Mouse (Mus musculus) urinary bladder, adult 18-20 months (tissue): ENCODE measurements around the gene Ush1g.

Experiments
- DNase-seq, 2 experiments: peaks; one replicate each; pipeline ENCODE4 v3.0.0; 2022; ENCODE audit warnings: low spot score in 2 of 2, mixed read lengths in 2 of 2

Gene Ush1g

GRCm38 (mm10) chr11:115321906-115322693 is at the start of gene Ush1g:
Ush1g (minus strand) TSS chr11:115322041.
- peak in 1 of 2 experiments; percentile 26 for DNase-seq

- DNase-seq = no peak
Observed at GRCm38 (mm10) chr11:115371354-115371753, 49.5 kb upstream of the Ush1g start.

DNA sequence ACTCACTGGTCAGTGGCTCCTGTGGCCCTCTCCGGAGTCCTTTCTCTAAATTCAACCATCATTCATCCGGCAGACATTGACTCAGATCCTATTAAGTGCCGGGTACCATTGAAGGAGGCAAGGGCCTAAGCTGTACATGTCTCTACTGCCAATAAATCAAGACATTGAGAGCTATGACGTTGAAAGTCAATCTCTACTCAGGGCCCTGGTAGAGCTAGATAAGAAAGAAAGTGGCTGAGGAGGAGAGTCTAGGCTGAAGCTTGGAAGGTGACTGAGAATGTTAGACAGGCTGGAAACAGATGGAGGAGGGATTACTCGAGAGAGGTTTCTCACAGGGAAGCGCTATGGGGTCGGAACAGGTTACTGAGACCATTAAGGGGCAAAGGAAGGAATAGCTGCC is 48.5 kb upstream of the Ush1g start:
- DNase-seq = no peak

DNA sequence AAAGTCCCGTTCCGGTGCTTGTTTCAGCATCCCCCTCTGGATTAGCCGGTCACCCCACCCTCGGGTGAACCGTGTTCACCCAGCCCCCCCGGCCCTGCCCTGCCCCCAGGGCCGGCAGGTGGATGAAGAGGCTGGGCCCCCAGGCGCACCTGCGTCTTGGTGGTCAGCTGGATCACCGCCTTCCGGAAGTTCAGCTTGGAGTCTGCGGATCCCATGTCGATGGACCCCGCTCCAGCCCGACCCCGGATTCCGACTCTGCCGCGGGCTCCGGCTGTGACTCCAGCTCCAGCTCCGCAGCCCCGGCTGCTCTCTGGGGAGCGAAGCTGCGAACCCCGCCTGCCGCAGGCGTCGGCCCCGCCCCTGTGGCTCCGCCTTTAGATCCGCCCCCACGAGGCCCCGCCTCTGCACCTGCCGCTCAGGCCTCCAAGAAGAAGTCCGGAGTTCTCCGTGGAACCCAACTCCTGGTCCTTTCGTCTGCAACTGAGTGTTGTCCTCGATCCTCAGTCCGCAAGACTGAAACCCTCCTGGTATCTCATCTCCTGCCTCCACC is 45.6 kb upstream of the Ush1g start, which contains the start of gene Hid1:
Hid1 (minus strand) TSS at position 362 of the 550 bp plus-strand sequence.
- DNase-seq = peak; percentile 81 to 94

DNA sequence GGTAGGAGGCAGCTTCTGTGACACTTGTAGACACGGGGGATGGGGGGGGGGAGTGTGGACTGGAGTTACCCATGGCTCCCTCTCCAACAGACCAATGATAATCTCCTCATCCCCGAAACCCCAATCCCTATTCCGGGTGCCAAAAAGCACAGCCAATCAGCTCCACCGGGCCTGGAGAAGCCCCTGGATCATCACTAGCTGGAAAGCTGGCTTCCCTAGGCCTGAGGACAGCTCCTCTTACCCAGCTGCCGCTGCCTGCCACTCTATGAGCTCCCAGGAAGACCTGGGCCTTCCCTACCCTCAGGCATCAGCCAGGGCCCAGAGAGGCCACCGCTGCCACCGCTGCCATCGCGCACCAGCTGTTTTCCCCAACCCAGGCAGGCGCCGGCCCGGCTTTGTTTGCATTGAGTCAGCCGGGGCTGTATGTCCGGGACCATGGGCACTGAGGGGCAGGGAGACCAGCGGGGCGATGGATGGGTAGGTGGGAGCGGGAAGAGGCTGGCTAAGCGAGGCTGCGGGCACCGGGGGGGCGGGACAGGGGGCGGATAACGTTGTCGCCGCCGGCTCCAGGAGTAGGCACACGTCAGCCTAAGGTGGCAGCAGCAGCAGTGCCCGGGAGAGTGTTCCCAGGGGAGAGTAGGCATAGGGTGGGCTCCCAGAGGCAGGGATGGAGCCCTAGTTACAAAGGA is 45.0 kb upstream of the Ush1g start:
- DNase-seq = peak in 1 of 2 experiments; percentile 53

- no peak for DNase-seq
Observed at GRCm38 (mm10) chr11:115366039-115366705, 44.3 kb upstream of the Ush1g start.

DNA sequence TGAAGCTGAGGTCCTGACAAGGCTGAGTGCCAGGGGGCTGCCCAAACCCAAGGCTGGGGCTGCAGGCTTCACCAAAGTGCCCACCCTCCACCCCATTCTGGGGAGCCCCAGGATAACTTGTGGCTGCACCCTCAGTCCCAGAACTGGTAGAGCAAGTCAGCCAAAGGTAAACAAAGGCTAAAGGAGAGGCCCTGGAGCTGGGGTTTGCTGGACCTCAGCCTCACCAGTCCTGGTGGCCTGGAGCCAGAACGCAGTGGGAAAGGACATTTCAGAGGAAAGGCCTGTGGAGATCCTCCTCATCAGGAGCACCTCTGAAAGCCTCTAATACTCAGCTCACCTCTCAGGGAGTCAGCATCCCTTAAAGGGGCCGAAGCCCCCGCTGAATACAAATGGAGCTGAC is 42.3 kb upstream of the Ush1g start:
- DNase-seq = peak; percentile 33 to 46

GRCm38 (mm10) chr11:115359726-115360125 is 37.9 kb upstream of the Ush1g start:
- no peak for DNase-seq

DNA sequence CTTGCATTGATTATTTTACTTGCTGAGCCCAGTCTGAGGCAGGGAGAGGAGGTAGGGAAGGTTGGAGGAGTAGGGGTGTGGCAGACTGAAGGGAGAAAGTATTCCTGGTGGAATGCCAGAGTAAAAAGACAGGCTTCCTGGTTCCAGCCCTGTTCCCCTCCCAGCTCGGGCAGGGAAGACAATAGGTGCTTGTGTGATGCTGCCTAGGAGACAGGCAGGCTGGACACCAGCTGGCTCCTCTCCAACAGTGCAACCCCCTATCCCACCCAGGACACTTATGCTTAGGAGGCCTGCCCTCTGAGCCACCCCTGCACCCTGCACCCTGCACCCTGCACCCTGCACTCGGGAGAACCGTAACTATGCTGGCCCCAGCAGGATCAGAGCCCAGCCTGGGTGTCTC is 37.5 kb upstream of the Ush1g start:
- no peak for DNase-seq

DNA sequence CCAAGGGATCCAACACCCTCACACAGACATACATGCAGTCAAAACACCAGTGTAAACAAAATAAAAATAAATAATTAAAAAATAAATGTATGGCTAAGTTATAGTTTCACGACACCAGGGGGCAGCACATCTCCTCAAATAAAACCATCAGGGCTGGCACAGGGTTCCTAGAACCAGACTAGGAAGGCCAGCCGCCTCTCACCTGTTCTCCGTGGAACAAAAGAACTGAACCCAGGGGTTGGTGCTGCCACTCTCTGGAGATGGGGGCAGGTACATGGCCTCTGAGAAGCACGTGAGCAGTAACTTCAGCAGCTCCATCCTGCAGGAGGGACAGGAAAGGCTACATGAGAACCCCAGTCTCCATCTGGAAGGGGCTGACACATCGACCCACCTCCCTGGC is 36.6 kb upstream of the Ush1g start:
- peak; percentile 51 to 66 for DNase-seq

- DNase-seq = no peak
Observed at GRCm38 (mm10) chr11:115354183-115354582, 32.3 kb upstream of the Ush1g start.

DNA sequence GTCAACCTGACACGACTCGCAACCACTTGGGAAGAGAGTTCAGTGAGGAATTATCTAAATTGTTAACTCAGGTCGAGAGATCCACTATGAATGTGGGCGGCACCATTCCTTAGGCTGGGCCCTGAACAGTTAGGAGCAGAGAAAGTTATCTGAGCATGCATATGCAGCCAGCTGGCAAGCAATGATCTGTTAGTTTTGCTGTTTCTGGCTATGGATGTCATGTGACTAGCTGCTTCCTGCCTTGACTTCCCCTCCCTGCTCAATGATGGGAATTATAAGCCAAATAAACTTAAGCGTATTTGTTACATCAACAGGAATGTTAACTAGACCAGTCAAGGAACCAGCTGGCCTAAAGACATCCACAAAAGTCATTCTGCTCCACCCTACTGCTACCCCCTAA is 31.5 kb upstream of the Ush1g start:
- DNase-seq = no peak

DNA sequence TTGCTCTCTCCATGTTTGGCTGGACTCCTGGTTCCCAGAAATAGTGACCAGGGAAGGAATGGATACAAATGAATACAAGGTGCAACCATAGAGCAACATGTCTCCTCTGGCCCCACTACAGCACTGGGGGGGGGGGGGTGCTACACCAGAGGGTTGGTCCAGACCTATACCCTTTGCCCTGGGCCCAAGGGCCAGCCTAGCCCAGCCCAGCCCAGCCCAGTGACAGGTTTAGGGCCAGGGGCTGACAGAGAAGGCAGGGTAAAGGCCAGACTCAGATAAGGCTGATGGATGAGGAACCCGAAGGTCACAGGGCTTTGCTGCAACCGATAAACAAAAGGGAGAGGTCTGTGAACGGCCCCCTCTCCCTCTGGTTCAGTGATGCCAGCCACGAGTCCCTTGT is 28.1 kb upstream of the Ush1g start:
- DNase-seq = no peak

DNA sequence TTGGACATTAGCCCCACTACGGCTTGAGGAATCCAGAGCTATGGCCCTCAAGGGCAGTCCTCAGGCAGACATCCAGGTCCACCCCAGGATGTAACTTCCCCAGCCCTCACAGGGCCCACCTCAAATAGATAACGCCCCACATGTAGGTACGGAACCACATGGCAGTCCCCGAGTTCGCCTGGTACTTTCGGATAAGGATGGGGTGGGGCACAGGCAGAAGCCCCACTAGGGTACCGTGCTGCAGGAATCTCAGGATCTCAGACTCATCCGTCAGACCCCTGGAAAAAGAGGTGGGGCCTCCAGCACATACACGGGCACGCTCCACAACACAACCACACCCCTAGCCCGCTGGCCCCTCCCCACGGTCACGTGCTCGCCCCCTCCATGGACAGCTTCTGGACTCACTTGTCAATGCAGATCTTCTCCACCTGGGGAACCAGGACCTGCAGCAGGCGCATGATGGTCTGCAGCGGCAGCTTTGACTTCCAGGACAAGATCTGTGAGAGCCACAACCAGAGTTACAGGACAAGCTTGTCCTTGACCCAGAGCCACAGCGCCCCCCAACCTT is 26.9 kb upstream of the Ush1g start:
- DNase-seq = no peak

DNA sequence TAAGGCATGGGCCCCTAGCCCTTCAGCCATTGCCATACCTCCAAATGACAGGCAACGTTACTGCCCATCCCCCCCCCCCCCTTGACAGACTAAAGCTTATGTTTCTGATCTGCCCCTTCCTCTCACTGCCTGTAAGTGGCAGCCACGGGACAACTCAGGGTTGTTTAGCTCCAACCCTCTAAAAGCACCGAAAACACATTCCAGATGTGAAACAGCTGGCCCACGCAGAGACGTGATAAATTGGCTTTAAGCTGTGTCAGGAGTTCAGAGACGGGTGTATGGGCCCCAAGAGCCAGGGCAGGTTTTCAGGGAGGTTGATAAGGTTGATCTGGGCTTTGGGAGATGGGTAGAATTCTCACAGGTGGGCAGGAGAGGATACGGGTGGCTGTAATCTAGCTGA is 23.7 kb upstream of the Ush1g start:
- no peak for DNase-seq

DNA sequence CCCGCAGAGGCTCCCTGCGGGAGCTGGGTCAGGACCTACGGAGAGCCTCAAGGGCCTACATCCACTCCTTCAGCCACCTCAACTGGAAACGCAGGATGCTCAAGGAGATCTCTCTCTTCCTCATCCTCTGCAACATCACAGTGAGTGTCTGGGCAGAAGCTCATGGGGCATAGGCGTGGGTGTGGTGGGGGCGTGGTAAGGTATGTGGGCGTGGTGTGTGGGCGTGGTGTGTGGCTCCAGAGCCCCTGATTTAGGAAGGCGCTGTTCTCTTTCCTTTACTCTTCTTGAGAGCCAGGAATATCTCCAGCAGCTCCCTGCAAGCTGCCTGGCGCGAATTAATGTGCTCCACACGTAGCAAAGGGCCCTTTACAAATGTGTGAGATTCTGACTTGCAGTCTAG is 23.1 kb upstream of the Ush1g start:
- no peak for DNase-seq

DNA sequence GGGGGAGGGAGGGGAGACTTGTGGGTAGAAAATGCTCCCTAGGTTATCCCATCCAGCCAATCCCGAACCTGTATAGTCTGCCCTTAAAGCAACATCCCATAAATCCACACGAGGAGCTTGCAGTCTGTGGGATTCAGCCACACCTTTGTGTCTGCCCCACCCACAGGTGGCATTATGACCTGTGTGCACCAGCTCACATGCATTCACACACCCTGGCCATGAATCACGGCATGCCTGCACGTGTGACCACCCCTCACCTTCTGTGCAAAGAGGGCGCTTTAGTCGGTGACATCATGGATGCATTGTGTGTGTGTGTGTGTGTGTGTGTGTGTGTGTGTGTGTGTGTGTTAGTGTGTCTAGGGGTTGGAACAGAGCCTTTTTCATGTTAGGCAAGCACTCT is 20.0 kb upstream of the Ush1g start:
- DNase-seq = no peak

GRCm38 (mm10) chr11:115341246-115341645 is 19.4 kb upstream of the Ush1g start:
- no peak for DNase-seq

DNA sequence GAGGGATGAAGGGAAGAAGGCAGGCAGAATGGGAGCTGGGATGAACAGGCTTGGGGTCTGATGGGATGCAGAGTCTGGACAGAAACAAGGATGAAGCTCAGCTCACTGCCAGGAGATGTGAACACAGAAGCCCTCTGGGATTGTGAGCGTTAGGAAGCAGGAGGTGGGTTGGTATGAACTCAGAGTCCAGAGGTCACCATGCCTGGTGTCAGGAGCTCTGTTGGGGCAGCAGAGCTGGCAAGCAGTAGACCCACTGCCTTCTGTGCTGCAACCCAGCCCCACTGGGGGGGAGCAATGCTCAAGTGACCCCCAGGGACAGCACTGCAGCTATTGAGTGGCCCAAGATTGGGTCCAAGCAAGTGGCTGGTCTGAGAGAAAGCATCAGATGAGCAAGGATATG is 16.0 kb upstream of the Ush1g start:
- DNase-seq = no peak

DNA sequence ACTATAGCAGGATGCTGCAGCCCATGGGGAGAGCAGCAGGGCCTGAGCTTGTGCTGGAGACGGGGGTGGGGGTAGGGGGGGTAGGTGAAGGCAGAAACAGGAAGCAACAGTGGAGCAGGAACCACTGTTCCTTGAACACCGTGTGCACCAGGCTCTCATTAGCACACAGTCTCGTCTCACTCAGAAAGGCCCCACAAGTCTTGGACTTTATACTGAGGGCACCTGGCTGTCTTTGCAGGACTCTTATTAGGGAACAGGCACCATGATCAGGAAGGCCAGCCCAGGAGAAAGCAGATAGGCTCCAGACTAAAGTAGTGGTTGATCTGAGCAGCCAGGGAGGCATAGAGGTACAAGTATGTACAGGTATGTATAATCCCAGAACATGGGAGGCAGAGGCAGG is 15.5 kb upstream of the Ush1g start:
- no peak for DNase-seq

DNA sequence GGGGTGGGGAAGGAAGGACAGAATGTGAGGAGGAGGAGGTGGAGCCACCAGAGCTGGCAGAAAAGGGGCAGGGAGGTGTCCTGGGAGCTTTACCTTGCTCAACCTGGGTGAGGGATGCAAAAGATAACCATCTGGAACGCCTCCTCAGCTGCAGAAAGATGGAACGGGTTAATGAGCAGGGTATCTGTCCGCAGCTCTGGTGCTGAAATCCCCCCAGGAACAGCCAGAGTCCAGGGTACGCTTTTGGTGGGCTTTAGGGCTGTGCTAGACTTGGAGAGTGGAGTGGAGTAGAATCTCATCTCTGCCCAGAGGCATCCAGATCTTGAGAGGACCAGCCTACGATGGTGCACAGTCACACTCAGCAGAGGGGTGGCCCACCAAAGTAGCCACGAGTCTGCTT is 14.3 kb upstream of the Ush1g start:
- no peak for DNase-seq

GRCm38 (mm10) chr11:115335223-115335622 is 13.4 kb upstream of the Ush1g start:
- no peak for DNase-seq
